Mouse (Mus musculus) kidney, postnatal 10 days (tissue): Measurements from ENCODE around the gene Prkca.
A peak's percentile ranks its signal among the peaks of the same experiment; 100 is the strongest.

Experiments used
- DNase-seq: peaks from one replicate; pipeline ENCODE4 v3.0.0; 2021; ENCODE audit warnings: mixed read lengths

Prkca gene

GRCm38 (mm10) chr11:108152591-108152990 is 191.1 kb downstream of the Prkca start:
- no peak for DNase-seq

DNA sequence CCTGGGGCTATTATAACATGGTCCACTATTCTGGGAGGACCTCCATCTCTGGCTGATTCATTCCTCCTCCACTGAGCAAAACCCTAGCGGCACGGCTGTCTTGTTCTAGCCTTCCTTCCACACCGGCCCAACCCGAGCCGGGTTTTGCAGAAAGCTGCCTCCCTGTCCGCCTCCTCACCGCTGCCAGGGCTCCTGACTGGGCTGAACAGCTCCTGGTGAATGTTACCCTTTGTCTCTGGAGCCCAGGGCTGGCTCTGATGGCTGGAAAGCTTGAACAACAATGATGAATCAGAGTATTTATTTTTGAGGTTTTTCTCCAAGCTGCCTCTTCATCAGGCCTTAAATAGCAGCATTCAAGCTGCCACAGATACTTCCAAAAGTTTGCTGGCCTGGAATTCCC is 193.3 kb downstream of the Prkca start:
- peak; percentile 37 for DNase-seq

DNA sequence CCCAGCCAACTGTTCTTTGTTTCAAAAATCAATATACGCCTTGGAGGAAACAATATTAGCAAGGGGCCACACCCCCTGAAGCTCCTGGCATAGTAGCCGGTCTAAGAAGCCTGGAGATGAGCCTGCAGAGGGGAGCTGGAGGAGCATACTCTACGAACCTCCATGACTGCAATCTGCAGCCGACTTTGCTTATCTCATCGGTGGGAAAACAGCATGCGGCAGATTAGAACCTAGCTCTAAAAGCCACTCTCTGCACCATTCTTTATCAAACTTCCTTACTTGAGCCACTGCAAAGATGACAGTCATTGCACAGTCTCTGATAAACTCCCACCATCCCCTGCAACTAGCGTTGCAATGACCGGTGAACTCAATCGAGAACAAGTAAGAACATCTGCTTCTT is 194.5 kb downstream of the Prkca start:
- no peak for DNase-seq

DNA sequence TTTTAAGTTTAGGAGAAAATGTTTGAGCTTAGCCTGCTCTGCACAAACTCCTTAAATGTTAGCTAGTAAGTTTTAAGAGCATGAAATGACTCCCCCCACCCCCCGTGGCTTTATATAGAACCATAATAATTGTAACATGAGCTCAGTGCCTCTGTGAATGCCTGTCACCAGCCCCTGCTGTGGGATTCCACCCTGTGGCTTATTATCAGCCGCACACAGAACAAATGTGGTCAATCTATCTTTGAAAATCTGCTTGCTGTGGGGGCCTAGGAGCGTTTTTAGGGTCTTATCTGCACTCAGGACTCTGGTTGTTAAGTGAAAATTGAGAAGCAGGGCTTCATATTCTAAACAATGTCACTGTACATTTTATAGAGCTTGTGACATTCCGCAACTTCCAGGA is 195.2 kb downstream of the Prkca start:
- DNase-seq: no peak

DNA sequence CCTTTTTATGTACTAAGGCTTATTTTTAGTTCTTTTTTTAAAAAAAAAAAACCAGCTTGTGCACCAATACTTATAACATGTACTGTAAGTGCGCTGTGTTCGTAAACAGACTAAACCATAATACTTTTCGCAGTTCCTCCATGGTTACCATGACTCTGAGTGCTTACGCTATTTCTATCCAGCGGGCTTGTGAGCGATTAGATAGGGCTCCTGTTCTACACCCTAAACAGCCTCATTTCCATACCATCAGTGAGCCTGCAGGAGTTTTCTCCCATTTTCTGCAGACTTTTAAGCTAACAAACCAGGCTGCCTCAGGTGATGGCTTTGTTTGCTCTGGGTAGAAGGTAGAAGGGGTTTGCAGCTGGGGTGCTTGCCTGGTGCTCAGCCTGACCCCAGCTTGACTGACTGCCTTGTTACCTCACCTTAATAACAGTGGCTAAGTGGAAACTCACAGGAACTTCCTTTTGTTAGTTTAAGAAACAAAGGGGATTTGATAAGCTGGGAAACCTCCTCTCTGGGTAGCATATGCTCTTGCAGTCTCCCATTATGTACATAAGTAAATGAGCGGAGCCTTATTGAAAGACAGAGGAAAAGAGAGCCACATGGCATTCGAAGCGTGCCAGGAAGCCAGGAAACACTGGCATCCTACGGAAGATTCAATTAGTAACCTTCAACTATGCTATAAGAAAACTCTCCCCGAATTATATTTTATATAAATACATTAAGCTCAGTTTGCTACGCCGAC is 197.8 kb downstream of the Prkca start:
- DNase-seq: no peak

DNA sequence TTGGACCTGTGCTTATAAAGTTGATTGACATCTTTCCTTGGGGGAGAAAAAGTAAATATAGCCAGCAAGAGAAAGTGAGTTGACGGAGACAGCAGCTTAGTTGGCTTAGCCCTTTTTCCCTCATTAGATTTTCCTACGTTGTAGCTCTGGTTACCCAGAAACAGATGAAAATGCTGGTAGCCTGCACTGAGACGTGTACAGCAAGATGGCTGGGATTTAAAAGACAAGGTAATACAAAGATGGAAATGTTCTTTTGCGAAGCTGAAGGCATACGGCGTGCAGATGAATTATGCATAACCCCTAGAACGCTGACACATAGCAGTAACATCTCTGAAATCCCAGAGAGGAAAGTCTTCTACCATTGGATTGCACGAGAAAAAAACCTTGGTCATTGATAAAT is 198.6 kb downstream of the Prkca start:
- DNase-seq: no peak

DNA sequence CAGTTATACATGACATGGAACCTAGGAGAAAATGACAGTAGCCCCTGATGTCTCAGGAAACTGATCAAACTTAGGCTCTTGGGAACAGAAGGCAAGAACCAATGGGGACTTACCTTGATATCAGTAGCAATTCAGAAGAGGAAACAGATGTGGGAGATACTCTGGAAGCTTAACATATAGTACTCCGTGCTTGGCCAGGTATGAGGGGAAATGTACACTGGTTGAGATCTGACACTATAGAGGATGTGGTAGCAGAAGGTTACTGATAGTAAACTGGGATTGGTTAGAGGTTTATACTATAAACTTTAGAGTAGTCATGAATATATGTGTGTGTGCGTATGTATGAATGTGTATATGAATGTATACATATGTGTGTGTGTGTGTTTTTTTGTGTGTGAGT is 200.0 kb downstream of the Prkca start:
- DNase-seq: no peak

GRCm38 (mm10) chr11:108140028-108140427 is 203.7 kb downstream of the Prkca start:
- peak; percentile 66 for DNase-seq

DNA sequence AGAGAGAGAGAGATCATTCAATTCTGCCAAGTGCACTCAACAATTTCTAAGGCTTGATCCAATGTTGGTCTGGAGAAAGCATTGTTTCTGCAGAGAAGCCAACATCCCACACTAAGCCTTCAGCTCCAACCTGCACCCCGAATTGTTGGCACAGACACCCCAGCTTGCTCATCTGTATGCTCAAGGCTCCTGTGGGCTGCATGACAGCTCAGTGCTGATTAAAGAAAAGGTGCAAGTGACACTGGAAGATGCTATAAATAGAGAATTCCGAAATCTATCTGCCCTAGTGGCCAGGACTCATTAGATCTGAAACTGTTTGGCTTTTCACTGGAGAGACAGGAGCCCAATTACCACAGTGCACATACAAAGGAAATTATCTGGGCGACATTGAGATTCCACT is 207.4 kb downstream of the Prkca start:
- DNase-seq: no peak

- DNase-seq: peak; percentile 38
These were observed 208.1 kb downstream of the Prkca start for GRCm38 (mm10) chr11:108135407-108136159.

GRCm38 (mm10) chr11:108128593-108128992 is 215.1 kb downstream of the Prkca start:
- DNase-seq: peak; percentile 78

GRCm38 (mm10) chr11:108127908-108128307 is 215.8 kb downstream of the Prkca start:
- no peak for DNase-seq

DNA sequence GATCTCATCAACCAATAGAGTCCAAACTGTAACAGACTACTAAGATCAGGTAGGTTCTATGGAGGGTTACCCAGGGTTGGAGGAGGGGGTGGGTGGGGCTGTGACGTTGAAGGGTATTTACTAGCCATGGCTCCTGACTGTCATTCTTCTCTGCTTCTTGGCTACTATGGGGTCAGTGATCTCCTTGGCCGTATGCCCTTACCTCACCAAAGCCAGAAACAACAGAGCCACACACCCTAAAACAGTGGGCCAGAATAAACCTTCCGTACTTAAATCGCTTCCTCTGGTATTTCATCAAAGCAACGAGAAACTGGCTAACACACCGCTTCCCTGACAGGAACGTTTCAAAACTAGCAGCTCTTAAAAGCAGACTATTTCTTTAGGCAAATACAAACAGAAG is 221.2 kb downstream of the Prkca start:
- no peak for DNase-seq

DNA sequence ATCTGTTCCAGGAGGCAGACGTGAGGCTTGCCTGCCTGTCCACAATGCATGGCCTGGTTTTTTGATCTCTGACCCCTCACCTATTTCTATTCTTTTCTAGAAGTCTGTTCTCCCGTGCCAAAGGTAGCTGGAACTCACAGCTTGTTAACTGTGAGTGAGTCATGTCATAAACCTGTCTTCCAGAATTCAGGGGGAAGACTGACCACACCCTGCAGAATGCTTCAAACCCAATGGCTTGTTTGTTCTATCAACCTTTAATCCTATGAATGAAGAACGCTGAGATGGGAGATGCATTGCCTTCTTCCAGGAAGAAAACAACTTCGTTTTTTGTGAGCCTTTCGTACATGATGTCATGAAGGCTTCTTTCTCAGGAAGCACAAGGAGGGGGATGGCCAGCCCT is 223.0 kb downstream of the Prkca start:
- no peak for DNase-seq

- no peak for DNase-seq
These were observed 223.9 kb downstream of the Prkca start for GRCm38 (mm10) chr11:108119785-108120184.

DNA sequence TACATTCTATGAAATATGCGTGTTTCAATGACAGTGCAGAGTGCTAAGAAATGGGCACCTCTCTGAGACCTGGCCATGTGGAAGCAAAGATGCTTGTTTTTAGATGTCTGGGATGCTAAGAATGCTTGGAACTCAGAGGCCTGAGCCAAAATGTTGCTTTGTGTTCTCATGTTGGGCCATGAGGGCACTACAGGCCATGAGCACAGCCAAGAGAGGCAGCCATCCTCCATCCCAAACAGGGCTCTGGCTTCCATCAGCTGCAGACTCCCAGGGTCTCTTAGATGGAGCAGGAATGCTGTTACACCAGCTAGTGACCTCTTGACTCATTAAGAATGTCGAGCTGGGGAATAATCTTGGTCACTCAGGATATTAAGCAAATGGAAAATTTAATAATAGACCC is 224.9 kb downstream of the Prkca start:
- DNase-seq: no peak

DNA sequence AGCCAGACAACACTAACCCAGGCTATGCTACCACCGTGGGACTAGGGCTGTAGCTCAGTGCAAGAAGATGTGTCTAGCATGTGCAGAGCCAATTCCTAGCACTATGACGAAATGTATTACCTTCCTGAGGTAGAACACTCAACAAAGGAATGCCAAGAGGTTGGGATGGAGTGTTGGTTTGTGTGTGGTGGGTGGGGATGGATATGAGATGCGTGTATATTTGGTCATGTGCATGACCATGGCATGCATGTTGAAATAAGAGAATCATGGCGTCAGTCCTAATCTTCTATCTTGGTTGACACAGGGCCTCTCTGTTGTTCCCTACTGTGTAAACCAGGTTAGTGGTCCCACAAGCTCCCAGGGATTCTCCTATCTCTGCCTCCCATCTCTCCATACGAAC is 225.5 kb downstream of the Prkca start:
- DNase-seq: no peak

GRCm38 (mm10) chr11:108117360-108118050 is 226.2 kb downstream of the Prkca start:
- no peak for DNase-seq

DNA sequence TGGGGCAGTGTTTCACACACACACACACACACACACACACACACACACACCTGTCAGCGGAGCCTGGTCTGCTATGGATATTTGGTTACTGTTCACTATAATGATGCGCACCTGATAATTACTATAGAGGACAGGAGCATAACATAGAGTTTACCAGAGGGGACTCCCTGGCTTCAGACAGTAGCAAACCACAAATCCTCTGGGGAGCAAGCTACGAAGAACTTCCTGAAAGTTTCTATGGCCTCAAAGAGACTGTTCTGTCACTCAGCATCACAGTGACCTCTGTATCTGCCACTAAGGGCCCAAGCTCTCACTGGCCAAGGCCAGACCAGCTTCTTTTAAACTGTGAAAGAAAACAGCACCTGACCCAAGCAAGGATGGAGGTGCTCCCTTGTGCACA is 229.6 kb downstream of the Prkca start:
- no peak for DNase-seq

DNA sequence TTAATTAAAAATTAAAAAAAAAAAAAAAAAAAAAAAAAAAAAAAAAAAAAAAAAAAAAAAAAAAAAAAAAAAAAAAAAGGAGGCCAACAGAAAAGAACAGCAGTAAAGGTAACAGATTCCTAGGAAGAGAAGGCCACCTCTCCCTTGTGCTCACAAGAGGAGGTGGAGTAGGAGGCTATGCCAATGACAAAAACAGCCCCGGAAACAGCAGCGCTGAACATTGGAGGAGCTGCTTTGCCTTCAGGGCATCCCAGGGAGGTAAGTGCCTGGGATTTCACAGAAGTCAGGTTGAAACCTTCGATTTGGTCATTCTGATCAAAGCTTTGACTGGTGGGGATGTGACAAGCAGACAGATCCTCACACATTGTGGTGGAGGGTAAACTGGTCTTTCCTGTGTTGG is 231.3 kb downstream of the Prkca start:
- DNase-seq: no peak

DNA sequence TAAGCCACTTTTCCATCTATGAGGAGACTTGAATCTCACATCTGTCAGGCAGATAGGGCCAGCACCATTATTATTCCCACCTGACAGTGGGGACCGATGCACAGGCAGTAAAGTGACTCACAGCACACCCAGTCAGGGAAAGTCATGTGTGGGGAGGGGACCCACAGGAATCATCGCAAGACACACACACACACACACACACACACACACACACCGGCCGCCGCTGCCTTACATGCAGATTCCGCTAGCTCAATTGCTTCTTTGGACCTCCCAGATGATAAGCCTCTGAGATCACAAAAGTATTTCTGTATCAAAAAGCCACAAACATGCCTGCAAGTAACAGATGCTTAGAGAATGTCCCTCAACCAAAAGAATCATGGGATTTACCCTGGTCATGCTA is 239.6 kb downstream of the Prkca start:
- no peak for DNase-seq

DNA sequence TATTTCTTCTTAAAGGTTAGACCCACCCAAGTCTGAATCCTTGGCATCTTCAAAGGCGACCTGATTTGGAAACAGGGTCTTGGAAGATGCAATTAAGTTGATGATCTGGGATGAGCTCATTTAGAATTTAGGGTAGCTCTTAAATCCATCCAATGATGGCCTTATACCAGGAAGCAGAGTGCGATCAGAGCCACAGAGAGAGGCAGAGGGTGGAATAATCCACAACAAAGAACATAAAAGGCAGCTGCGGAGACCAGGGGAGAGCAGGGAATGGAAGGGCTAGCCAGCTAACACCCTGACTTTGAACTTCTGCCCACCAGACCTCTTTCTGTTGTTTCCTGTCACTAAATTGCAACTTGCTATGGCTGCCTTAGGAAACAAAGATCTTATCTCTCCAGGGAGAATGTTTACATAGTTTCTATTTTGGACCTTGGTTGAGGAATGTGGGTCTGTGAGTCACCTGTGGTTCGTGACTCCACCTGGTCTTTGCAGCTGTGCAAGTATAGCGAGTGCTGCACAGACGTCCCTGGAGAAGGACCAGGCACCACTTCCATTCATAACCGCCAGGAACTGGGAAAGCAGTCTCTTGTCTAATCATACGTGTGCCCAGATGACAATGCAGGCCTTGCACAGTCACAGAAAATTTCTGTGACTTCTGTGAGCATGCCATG is 242.3 kb downstream of the Prkca start:
- DNase-seq: no peak

DNA sequence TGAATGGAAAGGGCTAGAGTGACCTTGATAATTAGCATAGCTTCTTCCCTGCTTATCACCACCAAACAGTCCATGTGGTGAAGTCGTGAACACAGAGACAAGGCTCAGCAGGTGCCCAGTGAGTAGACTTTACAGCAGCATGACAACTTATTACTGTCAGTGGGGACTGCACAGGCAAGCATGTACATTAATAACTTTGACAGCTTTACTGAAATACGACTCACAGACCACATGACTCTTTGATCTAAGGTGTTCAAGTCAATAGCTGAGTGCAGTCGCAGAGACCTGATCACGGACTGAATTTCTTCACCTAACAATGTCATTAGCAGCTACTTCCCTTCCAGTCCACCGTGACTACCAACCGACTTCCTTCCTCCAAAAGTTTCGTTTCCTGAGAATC is 245.4 kb downstream of the Prkca start:
- DNase-seq: no peak
